Comparison of ENCODE assay signal across 20 mouse cellular contexts in genomic region chr5:122888612-122889214, GRCm38 (mm10). TPM values are rescaled to one million over a fixed set of nuclear protein-coding genes. Genes with fewer than 3 reads are reported as not detected.
A peak's percentile ranks its signal among the peaks of the same experiment; 100 is the strongest.
DNase-seq lines count a peak whose midpoint lies in the region; ATAC-seq lines count a peak whose summit lies in the region.
"Had no signal": no experiment of that assay in that cellular context is flagged by ENCODE, and none has a peak within 500 bp of the region (broad histone marks: within the 10 kb centered on the region; RNA-seq: fewer than 3 reads in every experiment).

No protein-coding gene starts in this region.

- ATAC-seq in kidney, embryonic 15.5 days (replicated peaks; ENCODE audit: low FRiP score): no peak
- ATAC-seq: CD4-positive, CD25-positive, alpha-beta regulatory T cell, adult 4 months; forebrain, postnatal 0 days; liver, embryonic 12.5 days had no signal

- peak; percentile 50 to 55 for DNase-seq in cerebellum, adult 18-20 months
- DNase-seq in cerebellum, postnatal 4 days (ENCODE audit: low spot score in 2 of 2): no peak
- no peak for DNase-seq in kidney, postnatal 36 days
- peak; percentile 66 for DNase-seq in brain, adult 2 months (ENCODE audit: low read depth, low spot score)
- peak; percentile 47 to 54 for DNase-seq in cerebellum, postnatal 36 days
- no peak for DNase-seq in gastrocnemius, postnatal 4 days (ENCODE audit: low spot score in 2 of 2)
- DNase-seq: adrenal gland, postnatal 25 days; forebrain, postnatal 0 days; gastrocnemius, postnatal 36 days; lung, embryonic 14.5 days; lung, postnatal 36 days; retina, postnatal 1 day had no signal

- no peaks in the 10 kb centered on the region for H3K9me3 ChIP-seq in kidney, embryonic 15.5 days (replicated peaks)
- H3K9me3 ChIP-seq: embryonic facial prominence, embryonic 15.5 days; hindbrain, embryonic 15.5 days; liver, embryonic 12.5 days; stomach, embryonic 15.5 days had no signal

- 70% methylated on average over 16 of the region's 16 CpGs for WGBS in kidney, embryonic 15.5 days

- H3K4me3 ChIP-seq in kidney, embryonic 15.5 days (replicated peaks): no peak overlapping the region
- H3K4me3 ChIP-seq: embryonic facial prominence, embryonic 15.5 days; hindbrain, embryonic 15.5 days; layer of hippocampus, adult 2 months; liver, embryonic 12.5 days; stomach, embryonic 15.5 days had no signal

- peaks cover 5% of the 10 kb centered on the region for H3K36me3 ChIP-seq in kidney, embryonic 15.5 days
- H3K36me3 ChIP-seq: embryonic facial prominence, embryonic 15.5 days; hindbrain, embryonic 15.5 days; stomach, embryonic 15.5 days had no signal

- H3K9ac ChIP-seq in kidney, embryonic 15.5 days: no peak overlapping the region
- H3K9ac ChIP-seq: embryonic facial prominence, embryonic 15.5 days; forebrain, postnatal 0 days; hindbrain, embryonic 15.5 days; liver, embryonic 12.5 days; lung, embryonic 14.5 days; stomach, embryonic 15.5 days had no signal

- H3K4me2 ChIP-seq in kidney, embryonic 15.5 days: no peak overlapping the region
- H3K4me2 ChIP-seq: embryonic facial prominence, embryonic 15.5 days; heart, embryonic 11.5 days; hindbrain, embryonic 15.5 days; liver, embryonic 12.5 days; lung, embryonic 14.5 days; stomach, embryonic 15.5 days had no signal

- peak overlapping the region; percentile 63 for H3K27ac ChIP-seq in kidney, embryonic 15.5 days
- H3K27ac ChIP-seq: embryonic facial prominence, embryonic 15.5 days; hindbrain, embryonic 15.5 days; layer of hippocampus, adult 2 months; liver, embryonic 12.5 days; stomach, embryonic 15.5 days had no signal

- no peaks in the 10 kb centered on the region for H3K27me3 ChIP-seq in kidney, embryonic 15.5 days
- H3K27me3 ChIP-seq: embryonic facial prominence, embryonic 15.5 days; hindbrain, embryonic 15.5 days; liver, embryonic 12.5 days; stomach, embryonic 15.5 days had no signal

- peaks cover 53% of the 10 kb centered on the region for H3K4me1 ChIP-seq in kidney, embryonic 15.5 days

RNA-seq across cellular contexts. Expression of gene Rnf34, which starts 38.9 kb away (rescaled TPM):
- 32.3 and 34.2 TPM in 2 replicates for polyA plus RNA-seq in kidney, embryonic 15.5 days (2015; fragmentation: Nextera tagmentation; extraction: Ambion mirVana)
- total RNA-seq in gastrocnemius, postnatal 4 days (2021): 10 to 100 TPM; 17.6 to 20.1 TPM

Comparison
In these comparisons a context has a peak if more than half of its experiments do, and no peak if none do; other contexts are left out.
1. DNase-seq: peak in cerebellum, adult 18-20 months (2 of 2), brain, adult 2 months (single experiment) and cerebellum, postnatal 36 days (2 of 2); none in cerebellum, postnatal 4 days (0 of 2), kidney, postnatal 36 days (0 of 2) and gastrocnemius, postnatal 4 days (0 of 2).